Mouse (Mus musculus) fat pad, adult 2 months (tissue): ENCODE data around the gene Qsox1.

ENCODE experiments used
- DNase-seq: peaks from one replicate; pipeline ENCODE4 v3.0.0-alpha.2; 2011; ENCODE audit warnings: low read depth, low spot score; ENCODE audit errors: extremely low read depth

Gene Qsox1

DNA sequence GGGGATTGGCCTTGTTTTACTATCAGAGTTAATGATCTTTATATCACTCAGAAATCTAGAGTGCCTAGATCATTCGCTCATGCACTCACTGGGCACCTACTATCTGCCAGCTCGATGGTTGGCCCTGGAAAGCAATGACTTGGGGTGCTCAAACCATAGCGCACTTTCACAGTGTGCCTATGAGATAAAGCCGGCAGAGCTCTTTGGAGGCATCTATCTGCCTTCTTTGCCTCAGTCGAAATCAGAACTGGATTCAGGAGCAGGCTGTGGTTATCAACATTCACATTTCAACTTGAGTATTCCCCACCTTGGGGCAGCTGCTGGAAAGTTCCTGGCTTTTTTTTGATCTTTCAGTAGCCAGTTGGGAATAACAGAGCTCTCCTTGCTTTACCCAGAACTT is 64.8 kb downstream of the Qsox1 start:
- DNase-seq: no peak

DNA sequence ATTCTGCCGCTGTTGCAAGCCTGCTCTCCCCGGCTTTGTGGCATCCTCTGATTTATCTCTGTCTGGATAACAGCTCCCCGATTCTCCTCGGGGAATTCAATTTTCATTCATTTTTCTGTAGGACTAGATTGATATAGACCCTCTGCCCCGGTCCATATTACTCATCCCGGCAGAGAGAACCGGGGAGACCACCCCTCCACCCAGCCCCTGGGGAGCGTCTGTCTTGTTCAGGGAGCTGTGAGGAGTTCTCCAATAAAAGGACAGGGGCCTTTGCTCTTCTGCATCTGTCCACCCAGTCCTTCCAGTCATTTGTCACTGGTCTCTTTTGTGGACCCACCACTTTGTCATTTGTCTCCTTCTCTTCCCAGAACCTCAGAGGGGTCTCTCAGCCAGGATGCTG is 65.7 kb downstream of the Qsox1 start:
- no peak for DNase-seq

DNA sequence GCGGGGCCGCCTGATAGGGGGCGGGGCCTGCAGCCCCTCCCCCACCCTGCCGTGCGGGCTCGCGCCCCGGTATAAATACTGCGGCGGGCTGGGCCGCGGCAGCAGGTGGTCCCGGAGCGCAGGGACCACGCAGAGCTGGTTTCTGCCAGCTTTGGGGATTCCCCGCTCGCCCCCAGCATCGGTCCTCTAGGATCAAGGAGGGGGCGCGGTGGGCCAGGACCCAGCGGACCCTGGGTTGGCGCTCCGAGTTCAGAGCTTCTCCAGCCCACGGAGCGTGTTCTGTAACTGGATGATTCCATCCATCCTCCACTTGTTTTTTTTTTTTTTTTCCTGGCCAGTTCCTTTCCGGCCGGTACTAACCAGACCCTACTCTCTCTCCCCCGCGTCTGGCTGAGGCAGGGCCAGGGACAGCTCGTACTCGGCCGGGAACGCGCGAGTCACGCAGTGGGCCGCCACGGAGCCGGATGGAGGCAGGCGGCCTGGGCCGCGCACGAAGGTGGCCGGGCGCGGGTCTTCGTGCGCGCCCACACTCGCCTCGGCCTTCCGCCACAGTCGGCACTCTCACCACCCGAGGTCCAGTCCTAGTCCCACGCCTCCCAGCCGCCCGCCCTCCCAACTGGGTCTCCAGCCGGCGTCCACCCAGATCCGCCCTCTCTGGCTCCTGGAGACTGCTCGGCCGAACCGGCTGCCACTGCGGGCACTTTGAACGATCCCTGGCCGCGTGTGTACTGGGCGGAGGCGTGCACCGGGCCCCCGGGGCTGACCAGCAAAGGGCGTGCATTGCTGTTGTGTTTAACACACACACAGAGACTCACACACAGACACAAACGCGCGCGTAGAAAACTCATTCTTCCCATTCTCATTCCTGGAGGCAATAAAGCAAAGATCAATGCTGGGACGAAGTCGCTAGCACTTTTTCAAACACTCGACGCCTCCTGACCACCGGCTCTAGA is 70.0 kb downstream of the Qsox1 start:
- no peak for DNase-seq

DNA sequence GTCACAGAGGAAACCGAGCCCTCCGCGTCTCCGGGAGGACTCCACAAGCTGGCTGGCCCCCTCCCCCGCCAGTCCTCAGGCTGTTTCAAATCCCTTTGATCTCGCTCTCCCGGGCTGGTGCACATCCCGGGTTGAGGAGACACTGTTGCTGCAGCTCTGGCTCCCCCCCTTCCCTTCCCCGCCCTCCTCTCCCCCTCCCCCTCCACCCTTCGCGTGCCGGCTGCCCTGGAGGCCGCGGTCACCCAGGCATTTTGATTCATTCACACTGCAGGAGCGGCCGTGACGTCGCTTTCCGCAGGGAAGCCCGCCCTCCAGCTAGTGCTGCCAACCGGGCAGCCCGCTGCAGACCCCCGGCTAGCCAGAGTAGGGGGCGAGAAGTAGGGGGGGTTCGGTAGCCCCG is 70.7 kb downstream of the Qsox1 start:
- DNase-seq: no peak

DNA sequence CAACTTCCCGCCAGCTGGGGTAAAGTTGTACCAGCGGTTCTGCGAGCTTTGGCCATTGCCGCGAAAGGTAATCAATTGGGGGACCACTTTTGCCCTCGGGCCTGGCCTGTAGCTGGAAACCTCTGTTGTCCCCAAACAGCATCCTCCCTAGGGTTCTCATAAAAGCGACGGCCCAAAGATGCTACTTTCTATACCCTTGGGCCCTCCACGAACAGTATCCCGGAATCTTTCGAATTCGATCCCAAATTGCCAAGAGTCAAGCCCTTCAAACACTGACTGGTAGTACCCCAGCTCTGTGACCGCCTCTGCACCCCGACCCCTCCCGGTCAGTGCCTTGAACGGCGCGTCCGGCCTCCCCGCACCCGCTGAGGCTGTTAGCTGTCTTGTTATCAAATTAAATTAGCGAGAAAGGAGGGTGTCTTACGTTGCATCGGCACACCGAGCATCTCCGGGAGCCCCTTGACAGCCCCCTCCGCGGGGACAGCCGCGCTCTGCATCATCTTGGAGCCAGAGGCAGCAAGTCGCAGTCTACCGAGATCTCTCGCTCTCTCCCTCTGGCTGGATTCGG is 71.2 kb downstream of the Qsox1 start:
- DNase-seq: no peak

DNA sequence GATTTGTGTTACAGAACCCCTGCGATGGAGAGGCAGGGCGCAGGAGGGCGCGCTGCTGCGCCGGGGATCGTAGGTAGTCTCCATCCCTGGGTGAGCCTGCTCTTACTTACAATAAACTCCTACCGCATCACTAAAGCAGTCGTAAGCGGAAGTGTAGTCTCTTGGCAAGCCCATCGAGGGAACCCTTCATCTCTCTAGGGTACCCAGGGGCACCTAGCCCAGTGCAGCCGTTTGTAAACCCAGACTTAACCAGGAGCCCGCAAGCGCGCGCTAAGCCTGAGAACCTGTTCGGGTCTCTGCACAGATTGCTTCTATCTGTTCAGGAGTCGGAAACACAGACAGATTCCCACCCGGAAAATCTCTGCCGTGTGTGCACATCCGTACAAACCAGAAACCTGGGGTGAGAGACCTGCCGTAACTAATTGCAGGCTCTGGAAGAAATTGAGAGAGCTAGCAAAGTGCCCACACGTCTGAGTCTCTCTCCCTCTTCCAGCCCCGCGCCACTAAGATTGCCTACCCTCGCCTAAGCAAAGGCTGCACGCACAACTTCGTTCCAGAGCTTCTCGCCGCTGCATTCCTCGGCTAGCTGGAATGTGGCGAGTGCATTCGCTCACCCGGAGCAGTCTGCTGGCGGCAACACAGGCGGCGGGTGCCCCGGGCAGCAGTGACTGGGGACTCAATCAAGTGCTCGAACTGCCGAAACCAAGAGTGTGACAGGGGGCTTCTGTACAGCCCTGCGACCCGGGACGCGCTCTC is 71.9 kb downstream of the Qsox1 start:
- no peak for DNase-seq

DNA sequence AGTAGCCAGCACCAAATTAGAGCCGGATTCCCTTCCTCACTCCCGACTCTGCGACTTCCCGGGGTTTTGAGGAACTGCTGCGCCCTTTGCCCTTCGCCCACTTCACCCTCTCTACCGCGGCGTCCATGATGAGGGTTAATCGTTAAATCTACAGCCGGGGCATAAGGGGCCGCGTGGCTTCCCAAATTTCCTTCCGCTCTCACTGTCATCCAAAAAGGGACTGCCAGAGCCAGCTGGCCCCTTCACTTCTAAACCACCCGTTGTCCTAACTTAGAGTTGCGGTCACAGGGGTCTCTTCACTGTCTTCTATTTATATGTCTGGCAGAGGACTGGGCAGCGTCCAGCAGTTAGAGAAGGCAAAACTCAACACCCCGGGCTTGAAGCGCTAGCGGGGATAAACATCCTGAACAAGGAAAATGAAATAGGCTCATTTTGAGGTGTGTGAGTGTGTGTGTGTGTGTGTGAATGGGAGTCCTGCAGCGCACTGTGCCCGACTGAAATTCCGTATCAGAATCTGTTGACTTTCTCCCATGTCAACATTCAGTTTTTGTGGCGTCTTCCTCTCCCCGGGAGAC is 74.8 kb downstream of the Qsox1 start:
- no peak for DNase-seq

DNA sequence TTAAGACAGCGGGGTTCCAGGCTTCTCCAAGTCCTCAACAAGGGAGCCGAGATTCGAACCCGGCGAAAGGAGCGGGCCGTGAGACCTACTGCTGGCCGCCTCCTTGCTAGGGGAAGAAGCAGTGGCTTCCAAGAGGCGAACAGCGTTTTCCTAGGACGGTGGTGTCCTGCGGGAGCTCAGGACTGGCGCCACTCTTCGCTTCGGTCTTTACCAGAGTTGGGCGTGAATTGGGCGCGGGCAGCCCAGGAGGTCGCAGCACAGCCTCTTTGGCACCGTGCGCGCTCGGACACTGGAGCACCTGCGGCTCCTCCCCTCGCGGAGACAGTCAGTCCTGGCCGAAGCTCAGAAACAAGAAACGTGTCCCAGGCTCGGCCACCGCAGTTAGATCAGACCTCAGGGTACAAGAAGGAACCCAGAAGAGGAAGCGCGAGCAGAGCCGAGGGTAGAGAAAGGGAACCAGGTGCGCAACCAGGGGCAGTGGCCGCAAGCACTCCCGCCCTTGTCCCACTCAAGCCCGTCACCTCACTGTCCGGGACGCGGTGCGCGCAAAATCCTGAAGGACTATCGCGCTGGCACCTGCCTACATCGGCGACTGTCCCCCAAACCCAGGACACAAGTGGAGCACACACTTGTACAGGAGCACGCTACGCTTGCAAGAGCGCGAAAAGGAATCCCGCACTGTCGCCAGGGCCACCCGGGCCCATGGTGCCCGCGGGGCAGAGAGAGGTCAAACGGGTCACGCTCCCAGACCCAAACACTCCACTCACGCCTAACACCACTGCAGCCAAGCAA is 75.5 kb downstream of the Qsox1 start:
- DNase-seq: no peak

DNA sequence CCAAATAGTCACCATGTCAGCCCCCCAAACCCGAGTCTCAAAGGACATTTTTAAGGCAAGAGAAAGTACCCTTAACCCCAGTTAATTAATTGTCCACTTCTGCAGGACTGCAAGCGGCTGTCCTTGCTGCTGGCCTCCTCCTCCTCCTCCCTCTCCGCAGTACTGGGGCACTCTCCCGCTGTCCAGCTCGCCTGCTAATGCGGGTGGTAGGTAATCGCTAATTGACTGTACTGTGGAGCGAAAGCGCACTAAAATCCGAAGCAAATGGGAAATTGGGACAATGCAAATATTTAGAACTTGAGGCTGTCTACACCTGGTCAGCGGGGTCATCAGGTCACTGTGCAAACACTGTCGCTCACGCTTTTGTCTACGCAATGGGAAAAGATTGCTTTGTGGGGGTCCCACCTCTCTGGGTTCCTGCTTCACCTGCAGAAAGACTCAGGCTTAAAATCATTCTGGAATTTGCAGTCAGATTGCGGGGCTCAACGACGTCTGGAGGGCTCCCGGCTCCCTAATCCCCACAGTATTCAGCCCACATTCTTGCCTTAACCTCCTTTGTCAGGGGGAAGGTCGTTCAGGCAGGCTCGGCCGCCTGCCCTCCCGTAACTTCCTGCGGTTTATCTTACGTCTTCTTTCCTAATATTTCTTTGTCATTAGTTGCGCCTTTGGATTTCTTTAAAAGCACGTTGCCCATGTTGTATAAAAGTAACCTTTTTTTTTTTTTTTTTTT is 76.4 kb downstream of the Qsox1 start:
- DNase-seq: no peak

DNA sequence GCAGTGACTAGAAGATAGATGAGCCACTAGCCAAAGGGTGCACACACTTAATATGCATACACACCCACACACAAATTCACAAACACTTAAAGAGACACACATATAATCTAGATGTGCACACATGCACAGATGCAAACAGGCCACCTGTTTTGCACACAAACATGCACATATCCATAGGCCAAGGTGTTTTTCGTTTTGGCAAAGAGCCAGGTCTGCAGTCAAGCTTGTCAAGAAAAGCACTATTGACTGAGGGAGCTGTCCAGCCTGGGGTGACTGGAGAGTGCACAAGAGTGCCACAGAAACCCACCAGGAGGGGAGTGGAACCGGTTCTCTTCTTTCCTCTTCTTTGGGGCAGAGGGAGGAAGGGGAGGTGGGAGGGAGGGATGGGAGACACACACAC is 81.5 kb downstream of the Qsox1 start:
- no peak for DNase-seq

DNA sequence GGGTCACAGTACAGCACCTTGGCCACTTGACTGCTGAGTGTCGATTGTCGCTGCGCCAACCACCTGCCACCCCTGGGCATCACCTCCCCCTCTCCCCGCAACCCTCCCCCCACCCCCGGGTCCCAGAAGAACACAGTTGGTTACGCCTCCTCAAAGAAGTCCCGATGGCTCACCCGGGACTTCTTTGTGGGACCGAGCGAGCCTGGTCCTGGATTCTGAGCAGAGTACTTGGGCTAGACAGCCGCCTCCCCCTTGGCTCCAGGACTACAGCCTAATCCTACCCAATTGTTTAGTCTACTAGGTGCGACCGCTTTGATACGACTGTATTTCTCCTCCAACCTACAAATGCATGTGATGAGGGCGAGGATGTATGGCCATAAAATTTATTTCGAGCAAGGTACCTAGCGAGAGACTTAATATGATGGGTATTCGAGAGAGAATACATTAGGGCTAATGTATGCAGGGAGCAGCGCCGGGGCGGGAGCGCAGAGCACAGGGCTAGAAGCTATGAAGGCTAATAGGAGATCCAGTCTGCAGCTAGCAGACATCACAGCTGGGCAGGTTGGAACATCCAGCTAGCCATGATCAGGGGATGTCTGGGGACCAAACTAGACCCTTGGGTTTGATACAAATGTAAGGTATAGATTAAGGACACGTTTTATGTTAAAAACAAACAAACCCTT is 83.4 kb downstream of the Qsox1 start:
- no peak for DNase-seq

DNA sequence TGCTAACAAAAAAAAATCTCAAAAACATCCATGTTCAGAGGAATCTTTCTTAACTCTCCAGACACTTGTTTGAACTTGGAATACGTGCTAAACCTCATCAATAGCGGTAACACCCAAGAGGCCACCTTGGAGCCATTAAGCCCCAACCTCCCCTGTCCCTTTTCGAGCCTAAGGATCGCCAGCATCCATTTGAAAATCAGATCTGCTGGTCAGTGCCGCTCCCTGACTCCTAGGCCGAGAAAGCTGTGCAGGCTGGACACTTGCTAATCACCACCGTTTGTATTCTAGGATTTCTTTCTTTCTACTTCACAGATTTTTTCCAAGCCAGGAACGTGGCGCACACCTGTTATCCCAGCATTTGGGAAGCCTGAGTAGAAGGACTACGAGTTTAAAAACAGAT is 84.9 kb downstream of the Qsox1 start:
- DNase-seq: no peak
